Mouse (Mus musculus): ENCODE measurements around the gene Tet2.

DNA sequence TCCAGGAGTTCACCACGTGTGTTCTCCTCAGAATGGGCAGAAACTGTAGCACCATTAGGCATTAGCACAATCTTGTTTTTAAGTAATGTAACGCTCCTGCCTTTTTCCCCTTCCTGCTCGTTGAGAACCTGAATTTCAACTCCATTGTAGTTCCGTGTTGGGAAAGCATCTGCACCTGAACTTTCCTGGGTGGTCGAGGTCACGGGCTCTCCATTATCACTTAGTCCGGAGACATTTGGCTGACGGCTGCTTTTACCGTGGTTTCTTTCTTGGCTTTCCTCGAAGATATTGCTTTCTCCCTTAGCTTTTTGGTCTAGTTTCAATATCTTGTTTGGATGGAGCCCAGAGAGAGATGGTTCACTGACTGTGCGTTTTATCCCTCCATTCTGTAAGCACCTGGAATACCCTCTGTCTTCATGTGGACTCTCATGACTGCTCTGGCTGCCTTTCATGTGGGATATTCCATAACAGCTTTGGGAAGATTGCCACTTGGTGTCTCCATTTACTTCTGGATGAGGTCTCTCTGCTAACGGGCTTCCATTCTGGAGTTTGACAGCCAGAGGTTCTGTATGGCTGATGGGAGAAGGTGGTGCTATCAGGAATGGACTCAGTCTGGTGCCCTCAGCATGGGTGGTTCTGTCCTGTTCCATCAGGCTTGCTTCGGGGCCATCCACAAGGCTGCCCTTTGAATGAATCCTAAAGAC is 56.8 kb downstream of the Tet2 start:
- no peak for TF ChIP-seq CTCF (IDR thresholded peaks at IDR 0.05; ENCODE audit: low read depth, low read length)
- TF ChIP-seq POLR2A (IDR thresholded peaks at IDR 0.05; ENCODE audit: borderline replicate concordance, low read depth, low read length), result no peak

All from bone marrow macrophage, adult 2 months (primary cell).